Mouse (Mus musculus) midbrain, postnatal 0 days (tissue): ENCODE measurements at regions not wholly inside any gene's neighbourhood (a gene's known extent, or its start where the extent isn't known, plus 50 kb on each side); places are given as distances from the start of the nearest gene placed in this dataset.
"Not testable (repeated sequence)": the region's sequence is repeated elsewhere in the genome, so short reads cannot be mapped to it uniquely, and the experiment has no call there.

Experiments
- ATAC-seq: fragments of 200-750 bp; cut with Nextera tagmentation; 2 replicates; pipeline ENCODE4 v1.8.0; 2017; ENCODE audit warnings: moderate number of reproducible peaks, mild to moderate bottlenecking, moderate TSS enrichment, moderate library complexity; ENCODE audit not compliant: low FRiP score
- DNase-seq: peaks from one replicate; pipeline ENCODE4 v3.0.0-alpha.2; 2015; ENCODE audit warnings: low spot score
- H3K27ac ChIP-seq: fragments of 300-500 bp; sonication (generic); 2 replicates; pipeline ENCODE4 v1.5.1; 2014; ENCODE audit warnings: low read depth, mild to moderate bottlenecking, low read length, mixed read lengths
- H3K27me3 ChIP-seq: fragments of 300-500 bp; sonication (generic); 2 replicates; pipeline ENCODE4 v1.6.1; 2014; ENCODE audit warnings: low read length, control low read depth, mixed read lengths; ENCODE audit not compliant: insufficient read depth
- H3K36me3 ChIP-seq: fragments of 300-500 bp; sonication (generic); 2 replicates; pipeline ENCODE4 v1.6.1; 2014; ENCODE audit warnings: low read length, control low read depth, mixed read lengths; ENCODE audit not compliant: insufficient read depth
- H3K4me1 ChIP-seq: fragments of 300-500 bp; sonication (generic); 2 replicates; pipeline ENCODE4 v1.6.1; 2014; ENCODE audit warnings: mild to moderate bottlenecking, control low read depth, antibody characterized with exemption, low read length, mixed read lengths; ENCODE audit not compliant: insufficient read depth
- H3K4me2 ChIP-seq: fragments of 300-500 bp; sonication (generic); 2 replicates; pipeline ENCODE4 v1.6.1; 2014; ENCODE audit warnings: low read depth, mild to moderate bottlenecking, low read length, mixed read lengths; ENCODE audit not compliant: poor library complexity, severe bottlenecking
- H3K4me3 ChIP-seq: fragments of 300-500 bp; sonication (generic); 2 replicates; pipeline ENCODE4 v1.5.1; 2014; ENCODE audit warnings: low read depth, mild to moderate bottlenecking, low read length, moderate library complexity
- H3K9ac ChIP-seq: fragments of 300-500 bp; sonication (generic); replicated peaks from 2 replicates; pipeline ENCODE4 v1.6.1; 2014; ENCODE audit warnings: mild to moderate bottlenecking, low read length, moderate library complexity, mixed read lengths; ENCODE audit not compliant: poor library complexity, severe bottlenecking
- H3K9me3 ChIP-seq: fragments of 300-500 bp; sonication (generic); 2 replicates; pipeline ENCODE4 v1.6.1; 2016; ENCODE audit warnings: low read length, control low read depth
- CTCF ChIP-seq: IDR thresholded peaks from 2 replicates; pipeline ENCODE4 v1.5.1; 2016; ENCODE audit warnings: antibody characterized with exemption, mild to moderate bottlenecking
- WGBS: fragments of 180-500 bp; shearing (Covaris S2); extraction: QIAGEN DNeasy Blood & Tissue Kit; methylation state at CpG from one replicate; pipeline ENCODE4 v1.1.7; 2014; 5-methylcytosine and 5-hydroxymethylcytosine counted together

- no peak for DNase-seq
- no peaks in the 10 kb centered on the region for H3K27me3 ChIP-seq
- H3K4me3 ChIP-seq, result no peak overlapping the region
- no peak overlapping the region for H3K4me2 ChIP-seq
- no peak overlapping the region for H3K9ac ChIP-seq
- no peaks in the 10 kb centered on the region for H3K36me3 ChIP-seq
- 69% methylated on average over 8 of the region's 8 CpGs for WGBS
- TF ChIP-seq CTCF, result no peak
- H3K27ac ChIP-seq, result no peak overlapping the region
- no peaks in the 10 kb centered on the region for H3K9me3 ChIP-seq
- ATAC-seq, result no peak
- 0 out of 2 replicates have a peak, but pooled peaks cover 4% of the 10 kb centered on the region for H3K4me1 ChIP-seq
Observed at GRCm38 (mm10) chr10:20838685-20839425, 113.5 kb upstream of the Ahi1 start.

DNA sequence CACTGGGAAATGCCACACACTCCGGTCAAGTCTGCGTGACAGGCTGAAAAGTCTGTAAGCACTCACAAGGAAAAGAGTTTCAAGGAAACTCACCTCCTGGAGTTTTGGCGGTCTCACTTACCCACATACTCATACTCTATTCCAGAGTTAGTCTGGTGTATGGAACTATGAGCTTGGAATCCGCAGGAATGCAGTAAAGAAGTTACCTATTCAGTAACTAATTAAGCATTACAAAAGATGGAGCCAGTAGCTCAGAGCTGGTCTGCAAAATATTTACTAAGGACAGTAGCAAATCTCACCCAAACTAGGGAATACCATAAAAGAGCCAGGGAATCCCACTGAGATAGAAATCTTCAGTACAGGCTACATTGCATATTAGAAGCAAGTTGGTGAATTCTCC, 111.9 kb upstream of the Pde7b start:
- not testable (repeated sequence) for H3K27ac ChIP-seq, ATAC-seq, H3K9ac ChIP-seq, DNase-seq, H3K27me3 ChIP-seq, H3K9me3 ChIP-seq, H3K4me2 ChIP-seq, H3K36me3 ChIP-seq, H3K4me3 ChIP-seq, H3K4me1 ChIP-seq
- WGBS, result 65% methylated on average over 4 of the region's 4 CpGs

- no peak overlapping the region for H3K27ac ChIP-seq
- H3K9ac ChIP-seq, result no peak overlapping the region
- ATAC-seq, result no peak
- H3K27me3 ChIP-seq, result no peaks in the 10 kb centered on the region
- H3K4me3 ChIP-seq, result no peak overlapping the region
- H3K4me2 ChIP-seq, result no peak overlapping the region
- TF ChIP-seq CTCF, result no peak
- no peaks in the 10 kb centered on the region for H3K36me3 ChIP-seq
- WGBS, result 87% methylated on average over 11 of the region's 11 CpGs
- H3K4me1 ChIP-seq, result no peaks in the 10 kb centered on the region
- no peaks in the 10 kb centered on the region for H3K9me3 ChIP-seq
- DNase-seq, result no peak
Observed at GRCm38 (mm10) chr10:20834806-20835575, 110.1 kb upstream of the Pde7b start.

DNA sequence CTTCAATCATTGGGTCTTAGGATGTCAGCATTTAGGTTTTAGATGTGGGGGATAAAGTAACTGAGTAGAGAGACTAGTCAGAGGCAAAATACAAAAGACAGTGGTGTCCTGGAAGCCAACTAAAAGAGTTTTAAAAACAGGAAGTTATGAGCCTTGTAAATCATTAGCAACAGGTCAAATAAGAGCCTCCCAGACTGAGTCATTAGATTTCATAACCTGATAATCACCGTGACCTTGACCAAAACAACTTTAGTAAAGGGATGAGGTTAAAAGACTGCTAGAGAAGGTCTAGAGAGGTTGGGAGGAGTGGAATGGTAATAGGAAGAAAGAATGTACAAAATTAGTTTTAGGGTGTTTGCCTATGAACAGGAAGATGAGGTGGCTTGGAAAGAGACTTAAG, 103.4 kb upstream of the Pde7b start:
- 84% methylated on average over 1 of the region's 1 CpGs for WGBS
- no peaks in the 10 kb centered on the region for H3K36me3 ChIP-seq
- H3K4me2 ChIP-seq, result no peak overlapping the region
- H3K9ac ChIP-seq, result no peak overlapping the region
- H3K27me3 ChIP-seq, result no peaks in the 10 kb centered on the region
- no peak overlapping the region for H3K27ac ChIP-seq
- no peaks in the 10 kb centered on the region for H3K9me3 ChIP-seq
- H3K4me1 ChIP-seq, result no peaks in the 10 kb centered on the region
- ATAC-seq (no peak), DNase-seq (no peak)
- no peak for TF ChIP-seq CTCF
- no peak overlapping the region for H3K4me3 ChIP-seq

DNA sequence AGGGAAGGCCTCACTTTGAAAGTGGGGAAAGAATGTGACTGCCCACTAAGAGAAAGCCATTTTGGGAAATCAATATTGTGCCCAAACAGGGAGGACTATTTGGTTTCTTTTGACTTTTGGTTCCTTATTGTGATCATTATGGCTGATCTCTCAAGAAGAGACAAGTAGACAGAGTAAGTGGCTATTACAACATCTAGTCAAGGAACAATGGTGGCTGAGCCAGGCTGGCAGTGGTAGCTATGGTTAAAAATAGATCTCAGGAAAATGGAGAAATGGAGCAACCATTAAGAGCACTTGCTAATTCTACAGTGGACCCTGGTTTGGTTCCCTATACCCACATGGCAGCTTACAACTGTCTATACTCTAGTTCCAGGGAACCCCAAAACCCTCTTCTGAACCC, 102.6 kb upstream of the Pde7b start:
- Histone ChIP-seq H3K27me3 (no peaks in the 10 kb centered on the region), H3K9me3 (no peaks in the 10 kb centered on the region), H3K4me1 (no peaks in the 10 kb centered on the region), H3K4me3 (no peak overlapping the region), H3K4me2 (no peak overlapping the region), H3K36me3 (no peaks in the 10 kb centered on the region), H3K27ac (no peak overlapping the region), H3K9ac (no peak overlapping the region)
- DNase-seq, result no peak
- TF ChIP-seq CTCF, result no peak
- no peak for ATAC-seq

- no peak for TF ChIP-seq CTCF
- no peak for ATAC-seq
- no peak overlapping the region for H3K4me3 ChIP-seq
- no peaks in the 10 kb centered on the region for H3K27me3 ChIP-seq
- no peaks in the 10 kb centered on the region for H3K9me3 ChIP-seq
- H3K4me1 ChIP-seq, result no peaks in the 10 kb centered on the region
- H3K36me3 ChIP-seq, result no peaks in the 10 kb centered on the region
- H3K9ac ChIP-seq, result no peak overlapping the region
- DNase-seq, result no peak
- H3K4me2 ChIP-seq, result no peak overlapping the region
- 70% methylated on average over 4 of the region's 4 CpGs for WGBS
- no peak overlapping the region for H3K27ac ChIP-seq
Observed at GRCm38 (mm10) chr10:20818548-20818947, 93.7 kb upstream of the Pde7b start.
